Mouse (Mus musculus) layer of hippocampus, postnatal 25 days (tissue): ENCODE measurements around the gene Pex11b. TPM values are rescaled to one million over a fixed set of nuclear protein-coding genes. Genes with fewer than 3 reads are reported as not detected.
"Not testable (repeated sequence)": the region's sequence is repeated elsewhere in the genome, so short reads cannot be mapped to it uniquely, and the experiment has no call there.

Source experiments
- DNase-seq, 2 experiments: peaks; one replicate each; pipeline ENCODE4 v3.0.0; 2022; ENCODE audit warnings: mixed read lengths in 2 of 2, low spot score in 1 of 2; ENCODE audit errors: extremely low spot score in 1 of 2
- total RNA-seq, 2 experiments: library from RNA; stranded (reverse); gene quantifications; 2 replicates each; pipeline ENCODE4 v1.2.3; 2021

The Pex11b gene
- total RNA-seq, 2 experiments from 2014 or later = 55.3 to 57.3 TPM

DNA sequence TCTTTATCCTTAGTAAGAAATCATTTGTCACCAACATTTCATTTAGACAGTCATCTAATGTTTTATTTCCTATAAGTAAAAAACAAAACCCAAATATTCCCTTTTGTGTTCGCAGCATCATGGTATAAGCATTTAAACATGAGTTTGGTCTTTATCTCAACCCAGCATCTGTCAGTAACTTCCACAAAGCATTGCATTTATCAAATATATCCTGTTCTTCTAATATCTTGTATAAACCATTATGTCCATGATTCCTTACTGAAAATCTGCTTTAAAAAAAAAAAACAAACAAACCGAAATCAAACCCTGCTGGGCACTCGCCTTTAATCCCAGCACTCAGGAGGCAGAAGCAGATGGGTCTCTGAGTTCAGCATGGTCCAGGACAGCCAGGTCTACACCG is 28.6 kb upstream of the Pex11b start:
- DNase-seq = no peak

GRCm38 (mm10) chr3:96617941-96618340 is 17.2 kb upstream of the Pex11b start:
- DNase-seq = no peak

- no peak for DNase-seq
These were observed 12.0 kb upstream of the Pex11b start for GRCm38 (mm10) chr3:96623201-96623600.

GRCm38 (mm10) chr3:96629729-96630600 is 5.2 kb upstream of the Pex11b start, which contains the start of gene Rbm8a:
Gene Rbm8a (plus strand): TSS chr3:96629933.
- DNase-seq = peak; percentile 90 to 91

GRCm38 (mm10) chr3:96632058-96632457 is 3.1 kb upstream of the Pex11b start:
- no peak for DNase-seq

DNA sequence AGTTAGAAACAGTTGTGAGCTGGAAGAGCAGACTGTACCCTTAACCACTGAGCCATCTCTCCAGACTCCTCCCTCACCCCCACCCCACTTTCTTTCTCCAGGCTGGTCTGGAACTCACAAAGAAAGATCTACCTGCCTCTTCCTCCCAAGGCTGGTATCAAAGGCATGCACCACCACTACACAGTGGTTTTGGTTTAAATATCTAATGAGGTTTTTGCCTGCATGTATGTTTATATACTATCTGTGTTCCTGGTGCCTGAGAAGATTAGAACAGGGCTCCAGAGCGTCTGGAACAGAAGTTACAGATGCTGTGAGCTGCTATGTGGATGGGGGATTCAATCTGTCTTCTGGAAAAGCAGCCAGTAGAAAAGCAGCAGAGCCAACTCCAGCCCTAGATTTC is 1.2 kb upstream of the Pex11b start:
- no peak for DNase-seq

DNA sequence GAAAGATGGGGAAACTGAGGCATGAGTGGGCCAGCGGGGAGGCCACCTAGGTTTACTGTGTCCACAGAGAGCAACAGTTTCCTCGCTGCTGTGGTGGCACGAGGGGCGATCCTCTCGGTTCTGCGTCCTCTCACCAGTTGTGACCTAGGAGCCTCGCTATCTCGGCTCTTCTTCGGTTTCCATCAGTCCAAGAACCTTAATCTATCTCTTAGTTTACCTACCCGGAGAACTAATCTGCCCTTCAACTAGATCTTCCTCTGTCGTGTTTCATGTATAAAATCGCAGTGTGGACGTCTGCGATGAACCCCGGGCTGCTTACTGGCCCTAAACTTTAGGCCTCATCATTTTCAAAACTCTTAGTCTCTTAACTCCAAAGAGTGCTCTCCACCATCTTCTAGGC is 730 bp downstream of the Pex11b start:
- peak in 1 of 2 experiments; percentile 9 for DNase-seq

DNA sequence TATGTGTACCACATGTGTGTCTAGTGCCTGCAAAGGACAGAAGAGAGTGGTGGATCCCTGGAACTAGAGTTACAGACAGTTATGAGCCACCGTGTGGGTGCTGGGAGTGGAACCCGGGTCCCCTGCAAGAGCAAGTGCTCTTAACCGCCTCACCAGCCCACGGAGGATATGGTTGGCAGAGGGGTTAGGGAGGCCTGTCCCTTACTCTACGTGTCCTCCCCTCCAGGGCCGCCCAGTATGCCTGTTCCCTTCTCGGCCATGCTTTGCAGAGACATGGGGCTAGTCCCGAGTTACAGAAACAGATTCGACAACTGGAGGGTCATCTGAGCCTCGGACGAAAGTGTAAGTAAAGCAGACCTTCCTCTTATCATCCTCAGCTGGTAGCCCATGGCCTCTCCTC is 1.3 kb downstream of the Pex11b start:
- no peak for DNase-seq

- peak in 1 of 2 experiments; percentile 64 for DNase-seq
These were observed 4.0 kb downstream of the Pex11b start for GRCm38 (mm10) chr3:96639219-96639618.

DNA sequence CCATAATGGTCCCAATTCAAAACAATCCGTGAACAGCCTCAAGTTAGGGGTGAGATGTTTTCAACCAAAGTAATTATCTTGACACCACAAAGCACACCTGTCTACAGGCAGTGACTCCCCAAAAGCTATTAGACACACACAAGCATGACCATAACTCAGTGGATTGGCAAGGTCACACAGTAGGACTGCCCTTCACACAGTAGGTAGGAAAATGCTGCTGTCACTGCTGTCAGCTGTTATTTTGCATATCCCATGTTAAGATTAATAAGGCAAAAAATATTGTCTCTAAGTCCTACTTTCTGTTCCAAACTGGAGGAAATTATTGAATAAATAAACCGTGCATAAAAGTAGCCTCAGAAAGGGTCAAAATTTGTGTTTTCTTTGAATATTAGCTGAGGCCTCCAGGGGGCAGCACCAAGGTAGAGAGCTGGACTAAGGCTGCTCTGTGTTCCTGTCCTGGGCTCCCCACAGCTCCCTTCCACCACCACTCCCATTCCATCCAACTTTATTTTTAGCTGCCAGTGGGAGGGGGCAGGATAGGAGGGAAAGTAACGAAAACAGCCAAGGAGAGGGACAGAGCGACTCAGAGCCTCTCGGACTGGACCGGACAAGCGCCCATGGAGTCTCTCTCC is 10.0 kb downstream of the Pex11b start, which contains the start of gene Itga10:
Itga10 (plus strand) TSS at position 567 of the 632 bp plus-strand sequence.
- peak in 1 of 2 experiments; percentile 51 for DNase-seq

DNA sequence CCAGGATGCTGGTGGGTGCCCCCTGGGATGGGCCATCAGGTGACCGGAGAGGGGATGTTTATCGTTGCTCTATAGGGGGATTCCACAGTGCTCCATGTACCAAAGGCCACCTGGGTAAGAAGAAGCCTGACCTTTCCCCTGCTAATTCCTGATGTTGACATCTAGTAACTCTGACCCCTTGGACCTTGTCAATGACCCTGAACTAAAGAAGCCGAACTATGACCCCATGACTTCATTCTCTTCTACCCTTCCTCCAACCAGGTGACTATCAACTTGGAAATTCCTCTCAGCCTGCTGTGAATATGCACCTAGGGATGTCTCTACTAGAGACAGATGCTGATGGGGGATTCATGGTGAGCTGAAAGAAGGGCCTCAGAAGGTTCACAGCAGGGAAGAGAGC is 12.2 kb downstream of the Pex11b start:
- DNase-seq = no peak

DNA sequence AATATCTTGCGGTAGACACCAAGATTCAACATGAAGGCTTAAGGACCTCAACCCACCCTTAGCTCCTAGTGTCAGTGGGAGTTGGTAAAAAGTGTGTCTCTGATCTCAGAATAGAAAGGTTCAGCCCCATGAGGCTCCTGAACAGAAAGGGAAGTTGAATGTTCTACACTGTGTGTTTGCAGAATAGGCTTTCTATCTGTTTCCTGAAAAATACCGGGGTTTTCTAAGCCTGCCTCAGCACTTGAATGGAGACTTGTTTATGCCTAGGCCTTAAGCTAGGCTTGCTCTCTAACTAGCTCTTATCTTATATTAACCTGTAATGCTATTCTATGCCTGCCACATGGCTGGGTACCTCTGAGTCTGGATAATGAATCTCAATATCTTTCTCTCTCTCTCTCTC is 25.7 kb downstream of the Pex11b start:
- DNase-seq = no peak

- no peak for DNase-seq
These were observed 27.6 kb downstream of the Pex11b start for GRCm38 (mm10) chr3:96662731-96663316.

DNA sequence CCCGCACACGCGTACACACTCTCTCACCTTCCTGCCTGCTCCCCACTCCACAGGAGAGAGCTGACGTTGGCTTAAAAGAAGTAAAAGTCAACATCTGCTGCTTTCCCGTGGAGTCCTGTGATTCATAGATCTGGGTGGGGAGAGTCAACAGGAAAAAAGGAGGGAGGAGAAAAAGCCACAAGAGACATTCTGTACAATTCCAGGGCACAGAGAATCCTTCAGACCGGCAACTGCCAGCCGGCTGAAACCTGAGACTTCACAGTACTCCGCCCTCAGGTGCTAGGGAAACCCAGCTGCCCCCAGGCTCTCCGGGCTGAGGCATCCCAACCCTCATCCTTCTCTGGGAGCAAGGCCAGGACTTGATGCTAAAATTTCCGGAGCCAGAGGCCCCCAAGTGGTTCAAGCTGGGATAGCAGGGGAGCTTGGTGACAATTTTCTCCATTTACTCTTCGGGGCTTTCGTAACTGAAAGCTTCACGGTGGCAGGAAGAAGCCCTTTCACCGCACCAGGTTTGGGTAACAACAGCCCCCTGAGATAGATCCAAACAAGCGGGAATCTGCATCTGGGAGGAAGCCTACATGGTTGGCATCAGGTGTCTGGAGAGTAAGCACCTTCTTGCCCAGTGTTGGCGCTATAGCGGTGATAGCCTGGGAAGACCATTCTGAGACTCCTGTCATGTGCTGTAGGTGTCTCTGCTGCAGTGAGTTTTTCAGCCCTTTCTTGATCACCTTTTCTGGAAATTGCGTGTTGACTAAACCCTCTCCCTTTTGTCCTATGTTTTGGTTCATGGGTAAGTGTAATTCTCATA is 28.5 kb downstream of the Pex11b start:
- peak; percentile 84 to 95 for DNase-seq

- DNase-seq = not testable (repeated sequence)
These were observed 30.7 kb downstream of the Pex11b start for GRCm38 (mm10) chr3:96665732-96666363.

- DNase-seq = no peak
These were observed 31.7 kb downstream of the Pex11b start for GRCm38 (mm10) chr3:96666916-96667315.

DNA sequence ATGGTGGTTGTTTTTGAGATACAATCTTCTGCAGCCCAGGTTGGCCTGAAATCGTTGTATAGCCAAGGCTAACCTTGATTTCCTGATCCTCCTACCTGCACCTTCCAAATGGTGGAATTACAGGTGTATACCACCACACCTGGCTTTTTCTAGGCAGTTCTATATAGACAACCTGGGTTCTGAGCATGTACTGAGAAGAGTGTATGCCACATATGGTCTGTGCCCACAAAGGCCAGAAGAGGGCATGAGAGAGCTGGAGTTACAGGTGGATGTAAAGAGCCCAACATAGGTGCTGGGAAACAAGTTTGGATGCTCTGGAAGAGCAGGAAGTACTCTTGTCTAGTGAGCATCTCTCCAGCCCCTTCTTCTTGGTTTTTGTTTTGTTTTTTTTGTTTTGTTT is 32.1 kb downstream of the Pex11b start:
- DNase-seq = no peak

DNA sequence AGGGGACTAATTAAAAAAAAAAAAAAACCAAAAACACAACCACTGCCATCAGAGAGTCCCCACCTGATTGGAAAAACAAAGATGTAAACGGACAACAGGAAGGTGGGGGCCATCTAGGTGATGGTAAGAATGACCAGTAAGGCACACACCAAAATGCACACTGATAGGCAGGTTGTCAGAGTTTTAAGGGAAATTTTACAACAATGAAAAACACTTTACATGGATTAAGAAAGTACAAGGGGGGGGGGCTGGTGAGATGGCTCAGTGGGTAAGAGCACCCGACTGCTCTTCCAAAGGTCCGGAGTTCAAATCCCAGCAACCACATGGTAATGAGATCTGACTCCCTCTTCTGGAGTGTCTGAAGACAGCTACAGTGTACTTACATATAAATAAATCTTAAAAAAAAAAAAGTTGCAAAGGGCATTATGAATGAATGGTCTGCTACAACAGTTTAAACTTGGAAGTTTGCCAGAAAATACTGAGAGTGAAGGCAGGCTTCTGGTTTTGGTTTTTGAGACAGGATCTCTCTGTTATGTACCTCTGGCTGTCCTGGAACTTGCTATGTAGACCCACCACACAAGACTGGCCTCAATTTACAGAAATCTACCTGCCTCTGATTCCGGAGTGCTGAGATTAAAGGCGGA is 33.4 kb downstream of the Pex11b start:
- DNase-seq = no peak

- DNase-seq = peak; percentile 40 to 47
These were observed 34.7 kb downstream of the Pex11b start, which contains the start of gene Ankrd35 for GRCm38 (mm10) chr3:96669727-96670468. Gene Ankrd35 (plus strand): TSS chr3:96670131.
